Mouse (Mus musculus) c-Kit-positive CD71-negative TER-119-negative erythroid progenitor cells, embryonic 14.5 days (primary cell): ENCODE results near the gene Vmn1r173.
"Not testable (repeated sequence)": the region's sequence is repeated elsewhere in the genome, so short reads cannot be mapped to it uniquely, and the experiment has no call there.

Experiments
- DNase-seq: peaks from one replicate; pipeline ENCODE4 v3.0.0-alpha.2; 2013; ENCODE audit warnings: low read depth

Vmn1r173 gene

DNA sequence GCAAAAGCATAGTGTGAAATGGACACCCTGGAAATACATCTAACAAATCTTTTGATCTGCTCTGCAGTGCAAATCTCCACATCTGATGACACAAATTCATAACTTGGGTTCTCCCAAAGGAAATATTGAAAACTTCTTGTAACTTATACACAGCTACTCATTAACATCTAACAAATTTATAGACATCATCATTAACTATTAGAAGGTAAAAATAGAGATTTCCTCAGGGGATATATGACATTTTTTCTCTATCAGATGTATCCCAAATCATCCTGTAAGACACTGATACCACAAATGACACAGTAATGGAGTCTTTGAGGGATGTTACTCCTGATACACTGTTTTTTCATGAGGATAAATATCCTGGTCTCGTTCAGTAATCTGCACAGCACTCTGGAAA, at the start of gene Vmn1r173:
Gene Vmn1r173 (plus strand): TSS at position 301 of the 400 bp plus-strand sequence.
- DNase-seq = not testable (repeated sequence)

DNA sequence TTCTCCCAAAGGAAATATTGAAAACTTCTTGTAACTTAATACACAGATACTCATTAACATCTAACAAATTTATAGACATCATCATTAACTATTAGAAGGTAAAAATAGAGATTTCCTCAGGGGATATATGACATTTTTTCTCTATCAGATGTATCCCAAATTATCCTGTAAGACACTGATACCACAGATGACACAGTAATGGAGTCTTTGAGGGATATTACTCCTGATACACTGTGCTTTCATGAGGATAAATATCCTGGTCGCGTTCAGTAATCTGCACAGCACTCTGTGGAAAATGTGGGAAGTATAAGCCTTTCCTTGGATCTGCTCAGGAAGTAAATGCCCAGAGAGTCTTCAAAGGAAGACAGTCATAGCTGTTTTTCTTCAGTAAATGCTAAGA, 42.5 kb upstream of the Vmn1r173 start, which contains the start of gene Vmn1r172:
Gene Vmn1r172 (plus strand): TSS at position 301 of the 400 bp plus-strand sequence.
- DNase-seq = no peak

DNA sequence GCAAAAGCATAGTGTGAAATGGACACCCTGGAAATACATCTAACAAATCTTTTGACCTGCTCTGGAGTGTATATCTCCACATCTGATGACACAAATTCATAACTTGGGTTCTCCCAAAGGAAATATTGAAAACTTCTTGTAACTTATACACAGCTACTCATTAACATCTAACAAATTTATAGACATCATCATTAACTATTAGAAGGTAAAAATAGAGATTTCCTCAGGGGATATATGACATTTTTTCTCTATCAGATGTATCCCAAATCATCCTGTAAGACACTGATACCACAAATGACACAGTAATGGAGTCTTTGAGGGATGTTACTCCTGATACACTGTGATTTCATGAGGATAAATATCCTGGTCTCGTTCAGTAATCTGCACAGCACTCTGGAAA, 51.5 kb downstream of the Vmn1r173 start, which contains the start of gene Vmn1r174:
Gene Vmn1r174 (plus strand): TSS at position 301 of the 400 bp plus-strand sequence.
- not testable (repeated sequence) for DNase-seq
